Mouse (Mus musculus): ENCODE data around the gene Ube2h.
A peak's percentile ranks its signal among the peaks of the same experiment; 100 is the strongest.

DNA sequence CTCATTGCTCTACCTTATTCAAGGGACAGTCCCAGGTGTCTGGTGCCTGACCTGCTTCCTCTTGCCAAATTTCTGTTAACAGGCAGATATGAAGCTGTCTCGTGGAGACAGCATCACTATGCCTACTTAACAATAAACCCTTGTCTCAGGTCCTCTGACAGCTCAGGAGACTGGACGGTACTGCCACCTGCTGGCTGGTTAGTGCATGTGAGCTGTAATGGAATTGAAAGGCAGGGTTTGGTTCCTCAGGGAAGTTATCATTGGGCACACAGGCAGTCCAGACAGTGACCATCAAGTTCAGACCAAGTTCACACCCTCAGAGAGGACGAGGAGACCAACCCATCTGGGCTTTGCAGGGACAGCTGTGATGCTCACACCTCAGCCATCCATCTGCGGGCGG is 93.6 kb downstream of the Ube2h start:
- no peak for TF ChIP-seq EP300 (IDR thresholded peaks at IDR 0.05; ENCODE audit: low read depth)
- TF ChIP-seq CTCF (IDR thresholded peaks at IDR 0.05; ENCODE audit: low read depth), result peak; percentile 92
